Mouse (Mus musculus) erythroblast, embryonic 14.5 days (primary cell): ENCODE results near the gene Tlr9. TPM values are rescaled to one million over a fixed set of nuclear protein-coding genes. Genes with fewer than 3 reads are reported as not detected.
A peak's percentile ranks its signal among the peaks of the same experiment; 100 is the strongest.

Experiments used
- H3K27me3 ChIP-seq: 2 replicates; pipeline ENCODE4 v1.6.1; 2012; ENCODE audit warnings: inconsistent platforms; ENCODE audit not compliant: control insufficient read depth
- H3K36me3 ChIP-seq: 2 replicates; pipeline ENCODE4 v1.6.1; 2012; ENCODE audit warnings: mild to moderate bottlenecking, inconsistent platforms; ENCODE audit not compliant: control insufficient read depth
- H3K4me1 ChIP-seq: 2 replicates; pipeline ENCODE4 v1.6.1; 2012; ENCODE audit warnings: inconsistent platforms; ENCODE audit not compliant: control insufficient read depth
- H3K4me3 ChIP-seq: replicated peaks from 2 replicates; pipeline ENCODE3; 2012; ENCODE audit warnings: moderate library complexity, mild to moderate bottlenecking, inconsistent platforms
- H3K9me3 ChIP-seq: 2 replicates; pipeline ENCODE4 v1.6.1; 2012; ENCODE audit warnings: low read length, inconsistent platforms, mixed read lengths; ENCODE audit not compliant: control insufficient read depth
- GATA1 ChIP-seq: IDR thresholded peaks from 2 replicates; pipeline ENCODE4 v1.6.1; 2012; ENCODE audit warnings: low read length, inconsistent platforms, mixed read lengths
- TAL1 ChIP-seq: IDR thresholded peaks from 3 replicates; pipeline ENCODE4 v1.6.1; 2012; ENCODE audit warnings: low read length, inconsistent platforms, mixed read lengths
- polyA plus RNA-seq: library from polyadenylated mRNA; stranded (reverse); fragments of >175 nt; gene quantifications from 2 replicates; pipeline ENCODE4 v1.2.3, GENCODE M21; 2012

Tlr9 gene
- polyA plus RNA-seq, 1 experiment, result 0.01 TPM

- Histone ChIP-seq H3K27me3 (no peaks in the 10 kb centered on the region), H3K36me3 (peaks cover 83% of the 10 kb centered on the region), H3K9me3 (no peaks in the 10 kb centered on the region), H3K4me1 (no peaks in the 10 kb centered on the region), H3K4me3 (no peak overlapping the region)
- TF ChIP-seq GATA1, result no peak
- TF ChIP-seq TAL1, result no peak
These were observed 30.4 kb upstream of the Tlr9 start for GRCm38 (mm10) chr9:106192024-106192423.

DNA sequence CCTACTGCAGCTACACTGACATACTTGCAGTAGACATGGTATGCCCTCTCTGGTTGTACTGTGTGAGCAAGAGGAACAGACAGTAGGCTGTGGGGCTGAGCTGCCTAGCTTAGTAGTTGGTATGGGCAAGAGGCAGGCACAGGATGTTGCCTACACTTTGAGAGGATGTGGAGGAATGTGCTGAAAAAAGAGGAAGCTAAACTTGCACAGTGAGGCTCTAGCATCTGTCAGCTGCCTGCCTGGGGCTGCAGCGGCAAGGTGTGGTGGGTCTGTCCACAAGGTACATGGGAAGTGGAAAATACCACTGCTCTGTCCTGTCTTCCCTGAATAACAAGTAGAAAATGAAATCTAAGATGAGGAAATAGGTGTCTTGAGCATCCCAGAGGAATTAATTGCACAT, 29.4 kb upstream of the Tlr9 start:
- no peak for TF ChIP-seq TAL1
- no peak for TF ChIP-seq GATA1
- Histone ChIP-seq H3K4me3 (no peak overlapping the region), H3K4me1 (peaks cover 4% of the 10 kb centered on the region; the same call in 1 of the 2 replicates), H3K9me3 (no peaks in the 10 kb centered on the region), H3K27me3 (peaks cover 5% of the 10 kb centered on the region; the same call in 1 of the 2 replicates), H3K36me3 (peaks cover 73% of the 10 kb centered on the region)

DNA sequence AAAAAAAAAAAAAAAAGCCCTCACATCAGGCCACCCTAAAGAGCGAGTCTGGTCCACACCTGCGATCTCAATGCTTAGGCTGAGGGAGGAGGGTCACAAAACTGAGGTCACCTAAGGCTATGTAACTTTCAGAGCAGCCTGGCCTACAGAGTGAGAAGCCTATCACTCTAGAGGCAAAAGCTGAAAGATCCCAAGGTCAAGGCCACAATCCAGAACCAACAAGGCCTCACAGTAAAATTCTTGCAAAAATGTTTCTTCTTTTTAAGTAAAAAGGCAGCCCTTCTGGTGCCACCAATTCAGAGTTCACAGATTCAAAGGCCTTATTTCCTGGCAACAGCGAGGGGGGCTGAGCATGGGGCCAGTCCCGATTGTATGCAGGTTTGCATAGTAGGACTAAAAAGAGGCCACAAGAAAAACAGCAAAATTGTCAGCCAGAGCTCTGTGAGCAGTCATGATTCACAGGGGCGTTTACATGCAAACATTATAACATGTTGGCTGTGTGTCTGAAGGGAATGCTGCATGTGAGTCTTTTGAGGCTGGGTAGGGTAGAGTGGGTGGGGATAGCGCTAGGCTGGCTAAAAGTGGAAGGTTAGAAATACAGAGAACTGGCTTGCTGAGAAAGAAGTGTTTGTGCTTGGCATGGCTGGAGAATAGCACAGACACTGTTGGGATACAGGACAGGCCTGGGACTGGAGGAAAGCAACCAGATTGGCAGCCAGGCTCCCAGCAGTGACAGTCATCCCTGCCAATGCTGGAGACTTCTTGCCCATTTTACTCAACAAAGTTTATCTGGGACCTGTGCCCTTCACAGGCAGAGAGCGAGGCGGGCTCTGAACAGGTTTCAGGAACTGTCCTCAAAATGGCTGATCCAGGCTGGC, 28.2 kb upstream of the Tlr9 start:
- peaks cover 61% of the 10 kb centered on the region for H3K36me3 ChIP-seq
- TF ChIP-seq TAL1 (no peak), GATA1 (no peak)
- H3K27me3 ChIP-seq, result peaks cover 9% of the 10 kb centered on the region
- H3K4me3 ChIP-seq, result no peak overlapping the region
- no peaks in the 10 kb centered on the region for H3K9me3 ChIP-seq
- peaks cover 13% of the 10 kb centered on the region for H3K4me1 ChIP-seq

DNA sequence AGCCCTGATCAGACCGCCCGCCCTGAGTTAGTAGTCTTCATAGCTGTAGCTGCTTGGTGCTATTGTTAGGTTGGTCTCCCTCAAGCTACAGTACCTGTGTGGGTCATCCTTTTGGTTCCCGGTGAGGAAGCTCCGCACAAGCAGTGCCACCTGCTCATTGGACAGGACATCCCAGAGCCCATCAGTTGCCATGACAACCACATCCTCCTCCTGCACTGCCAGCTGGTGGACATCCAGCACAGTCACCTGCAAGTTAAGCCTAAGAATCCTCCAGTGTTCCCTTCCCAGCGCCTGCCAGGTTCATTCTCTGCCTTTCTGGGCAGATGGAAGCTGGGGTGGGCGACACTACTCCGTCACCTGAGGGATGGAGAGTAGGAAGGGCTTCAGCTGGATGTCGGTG, 26.7 kb upstream of the Tlr9 start:
- peaks cover 46% of the 10 kb centered on the region for H3K36me3 ChIP-seq
- peaks cover 26% of the 10 kb centered on the region for H3K4me1 ChIP-seq
- H3K9me3 ChIP-seq, result no peaks in the 10 kb centered on the region
- H3K27me3 ChIP-seq, result peaks cover 9% of the 10 kb centered on the region
- TF ChIP-seq TAL1, result no peak
- no peak for TF ChIP-seq GATA1
- H3K4me3 ChIP-seq, result no peak overlapping the region

GRCm38 (mm10) chr9:106197081-106197713, 25.2 kb upstream of the Tlr9 start:
- H3K27me3 ChIP-seq, result peaks cover 9% of the 10 kb centered on the region
- peaks cover 31% of the 10 kb centered on the region for H3K36me3 ChIP-seq
- no peaks in the 10 kb centered on the region for H3K9me3 ChIP-seq
- peaks cover 30% of the 10 kb centered on the region for H3K4me1 ChIP-seq
- no peak overlapping the region for H3K4me3 ChIP-seq
- TF ChIP-seq GATA1 (no peak), TAL1 (no peak)

GRCm38 (mm10) chr9:106197732-106198131, 24.7 kb upstream of the Tlr9 start:
- H3K4me3 ChIP-seq, result no peak overlapping the region
- H3K4me1 ChIP-seq, result peaks cover 36% of the 10 kb centered on the region
- TF ChIP-seq TAL1 (no peak), GATA1 (no peak)
- H3K27me3 ChIP-seq, result peaks cover 9% of the 10 kb centered on the region
- no peaks in the 10 kb centered on the region for H3K9me3 ChIP-seq
- peaks cover 25% of the 10 kb centered on the region for H3K36me3 ChIP-seq

GRCm38 (mm10) chr9:106198962-106199458, 23.4 kb upstream of the Tlr9 start:
- Histone ChIP-seq H3K4me1 (peaks cover 48% of the 10 kb centered on the region), H3K4me3 (peak overlapping the region; percentile 71), H3K9me3 (no peaks in the 10 kb centered on the region), H3K27me3 (peaks cover 9% of the 10 kb centered on the region), H3K36me3 (peaks cover 17% of the 10 kb centered on the region)
- TF ChIP-seq TAL1 (no peak), GATA1 (no peak)

- peaks cover 9% of the 10 kb centered on the region for H3K27me3 ChIP-seq
- peak within 1 kb of the TSS; percentile 71 for H3K4me3 ChIP-seq
- H3K9me3 ChIP-seq, result no peaks in the 10 kb centered on the region
- peaks cover 13% of the 10 kb centered on the region for H3K36me3 ChIP-seq
- H3K4me1 ChIP-seq, result peaks cover 55% of the 10 kb centered on the region
- TF ChIP-seq GATA1 (no peak), TAL1 (no peak)
These were observed 22.7 kb upstream of the Tlr9 start, which contains the start of gene Ppm1m for GRCm38 (mm10) chr9:106199535-106200272. TSS of gene Ppm1m (minus strand) at chr9:106199746.
